Mouse (Mus musculus): ENCODE measurements around the gene Corin. TPM values are rescaled to one million over a fixed set of nuclear protein-coding genes. Genes with fewer than 3 reads are reported as not detected.
A peak's percentile ranks its signal among the peaks of the same experiment; 100 is the strongest.

The Corin gene
- polyA plus RNA-seq, 1 experiment from 2014 or later: 1.1 TPM

DNA sequence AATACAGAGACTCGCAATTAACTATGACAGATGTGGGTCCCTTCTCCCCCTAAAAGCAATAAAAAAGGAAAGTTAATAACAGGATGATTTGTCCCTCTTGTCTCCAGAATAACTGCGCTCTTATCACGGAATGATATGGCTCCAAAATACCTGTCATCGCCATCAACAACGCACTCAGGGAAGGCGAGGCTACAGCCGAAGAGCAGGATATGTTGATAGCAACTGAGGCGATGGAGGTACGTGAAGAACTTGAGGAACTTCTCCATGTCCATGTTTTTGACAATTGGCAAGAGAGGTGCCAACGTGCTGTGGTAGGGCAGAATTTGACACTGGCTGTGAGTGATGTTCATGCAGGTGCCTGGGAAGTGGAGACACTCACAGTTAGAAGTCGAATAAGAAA, 69.2 kb downstream of the Corin start:
- no peak for ATAC-seq (ENCODE audit: insufficient read depth, low FRiP score, low read depth)
- Histone ChIP-seq H3K4me2 (no peak overlapping the region), H3K9ac (no peak overlapping the region), H3K9me3 (no peaks in the 10 kb centered on the region), H3K27me3 (replicated peaks) (no peaks in the 10 kb centered on the region), H3K36me3 (no peaks in the 10 kb centered on the region), H3K27ac (no peak overlapping the region), H3K4me1 (no peaks in the 10 kb centered on the region), H3K4me3 (replicated peaks) (no peak overlapping the region)
- 89% methylated on average over 11 of the region's 11 CpGs for WGBS

DNA sequence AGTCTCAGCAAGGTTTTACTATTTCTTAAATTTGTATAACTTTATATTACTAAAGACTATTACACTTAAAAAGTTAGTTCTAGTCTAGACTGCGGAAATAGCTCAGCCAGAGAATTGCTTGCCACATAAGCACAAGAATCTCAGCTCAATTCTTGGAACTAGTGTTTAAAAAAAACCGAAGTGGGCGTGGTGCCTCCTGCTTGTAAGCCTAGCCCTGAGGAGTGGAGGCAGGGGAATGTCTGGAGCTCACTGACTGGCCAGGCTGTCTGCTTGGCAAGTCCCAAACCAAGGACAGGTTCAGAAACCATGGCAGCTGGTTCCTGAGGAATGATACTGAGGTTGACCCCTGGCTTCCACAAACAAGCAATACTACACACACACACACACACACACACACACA, 72.4 kb downstream of the Corin start:
- no peak overlapping the region for H3K9ac ChIP-seq
- no peak overlapping the region for H3K4me2 ChIP-seq
- no peak overlapping the region for H3K27ac ChIP-seq
- 62% methylated on average over 3 of the region's 3 CpGs for WGBS
- ATAC-seq (ENCODE audit: insufficient read depth, low FRiP score, low read depth): no peak
- H3K27me3 ChIP-seq (replicated peaks): no peaks in the 10 kb centered on the region
- H3K4me1 ChIP-seq: no peaks in the 10 kb centered on the region
- no peaks in the 10 kb centered on the region for H3K9me3 ChIP-seq
- no peaks in the 10 kb centered on the region for H3K36me3 ChIP-seq
- H3K4me3 ChIP-seq (replicated peaks): no peak overlapping the region

DNA sequence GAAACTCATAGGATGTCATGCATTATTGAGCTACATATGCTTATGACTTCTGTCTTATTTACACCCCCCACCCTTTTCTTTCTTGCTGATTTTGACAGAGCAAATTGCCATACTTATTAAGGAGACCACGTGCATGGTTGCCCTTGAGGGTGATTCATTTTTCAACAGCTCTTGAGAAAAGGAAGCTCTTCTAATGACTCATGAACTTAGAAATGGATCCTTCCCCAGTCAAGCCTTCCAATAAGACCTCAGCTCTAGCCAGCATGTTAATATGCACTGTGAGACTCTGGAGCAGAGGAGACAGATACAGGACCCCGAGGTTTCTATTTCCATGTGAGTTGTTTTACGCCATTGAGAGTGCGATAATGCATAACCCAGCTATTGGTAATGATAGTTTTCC, 76.7 kb downstream of the Corin start:
- H3K4me1 ChIP-seq: no peaks in the 10 kb centered on the region
- H3K4me3 ChIP-seq (replicated peaks): no peak overlapping the region
- 87% methylated on average over 4 of the region's 4 CpGs for WGBS
- no peaks in the 10 kb centered on the region for H3K27me3 ChIP-seq (replicated peaks)
- H3K36me3 ChIP-seq: no peaks in the 10 kb centered on the region
- H3K9ac ChIP-seq: no peak overlapping the region
- H3K27ac ChIP-seq: no peak overlapping the region
- H3K9me3 ChIP-seq: no peaks in the 10 kb centered on the region
- ATAC-seq (ENCODE audit: insufficient read depth, low FRiP score, low read depth): no peak
- H3K4me2 ChIP-seq: no peak overlapping the region

DNA sequence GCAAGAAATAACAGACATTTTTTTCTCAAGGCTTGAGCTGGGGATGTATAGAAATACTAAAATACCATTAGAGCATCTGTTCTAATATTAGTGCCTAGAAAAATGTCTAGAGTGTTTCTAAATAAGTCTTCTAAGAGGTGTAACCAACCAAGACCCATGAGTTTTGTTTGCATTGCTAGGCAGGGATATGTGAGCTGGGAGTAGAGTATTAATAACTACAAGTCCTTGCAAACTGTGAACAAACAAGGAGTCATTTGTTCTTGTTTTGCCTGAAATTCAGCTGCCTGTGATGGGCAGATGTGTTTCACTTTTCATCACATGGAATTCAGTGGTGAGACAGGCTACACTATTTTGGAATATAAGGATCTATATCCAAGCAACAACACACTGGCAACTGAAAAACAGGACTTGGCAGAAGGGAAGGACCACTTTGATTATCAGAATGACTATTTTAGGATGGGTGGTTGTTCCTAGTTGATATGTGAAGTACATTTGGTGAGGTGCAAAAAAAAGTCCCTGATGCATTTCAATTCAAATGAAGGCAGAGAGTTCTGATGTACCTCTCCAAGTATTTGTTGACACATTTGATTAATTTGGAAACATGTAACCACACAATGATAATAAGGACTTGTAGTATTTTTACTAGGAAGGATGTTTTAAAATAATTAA, 78.8 kb downstream of the Corin start:
- ATAC-seq (ENCODE audit: insufficient read depth, low FRiP score, low read depth): no peak
- no peak overlapping the region for H3K9ac ChIP-seq

DNA sequence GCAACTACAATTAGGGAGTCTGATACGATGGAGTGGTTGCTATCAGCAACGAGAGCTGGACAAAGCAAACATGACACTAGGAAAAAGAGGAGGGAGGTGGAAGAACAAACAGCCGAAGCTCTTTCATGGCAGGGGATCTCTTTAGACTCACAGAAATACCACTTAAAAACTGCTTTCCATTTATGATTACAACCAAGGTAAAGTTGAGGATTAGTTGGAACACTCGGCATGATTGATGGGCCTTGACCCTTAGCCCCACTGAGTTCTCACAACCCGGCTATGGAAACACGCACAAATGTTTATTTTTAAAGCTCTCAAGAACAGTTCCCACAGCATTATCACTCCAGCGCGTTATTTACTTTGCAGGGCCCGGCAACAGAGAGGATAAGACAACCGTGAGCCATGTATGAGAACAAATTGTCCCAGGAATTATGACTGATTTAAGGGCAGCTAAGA, 92.4 kb downstream of the Corin start:
- 17% methylated on average over 10 of the region's 10 CpGs for WGBS
- no peaks in the 10 kb centered on the region for H3K4me1 ChIP-seq
- peak; percentile 92 for ATAC-seq (ENCODE audit: insufficient read depth, low FRiP score, low read depth)
- peak overlapping the region; percentile 4; the same call in 1 of the 2 replicates for H3K4me2 ChIP-seq
- H3K27me3 ChIP-seq (replicated peaks): no peaks in the 10 kb centered on the region
- H3K9me3 ChIP-seq: no peaks in the 10 kb centered on the region
- no peak overlapping the region for H3K9ac ChIP-seq
- H3K4me3 ChIP-seq (replicated peaks): no peak overlapping the region
- no peak overlapping the region; the same call in 1 of the 2 replicates for H3K27ac ChIP-seq
- no peaks in the 10 kb centered on the region for H3K36me3 ChIP-seq

More for the DNA sequence above, 78.8 kb downstream of the Corin start:
- H3K4me2 ChIP-seq: no peak overlapping the region
- no peaks in the 10 kb centered on the region for H3K36me3 ChIP-seq
- no peak overlapping the region for H3K27ac ChIP-seq
- no peaks in the 10 kb centered on the region for H3K4me1 ChIP-seq
- no peaks in the 10 kb centered on the region for H3K9me3 ChIP-seq
- H3K4me3 ChIP-seq (replicated peaks): no peak overlapping the region
- H3K27me3 ChIP-seq (replicated peaks): no peaks in the 10 kb centered on the region

DNA sequence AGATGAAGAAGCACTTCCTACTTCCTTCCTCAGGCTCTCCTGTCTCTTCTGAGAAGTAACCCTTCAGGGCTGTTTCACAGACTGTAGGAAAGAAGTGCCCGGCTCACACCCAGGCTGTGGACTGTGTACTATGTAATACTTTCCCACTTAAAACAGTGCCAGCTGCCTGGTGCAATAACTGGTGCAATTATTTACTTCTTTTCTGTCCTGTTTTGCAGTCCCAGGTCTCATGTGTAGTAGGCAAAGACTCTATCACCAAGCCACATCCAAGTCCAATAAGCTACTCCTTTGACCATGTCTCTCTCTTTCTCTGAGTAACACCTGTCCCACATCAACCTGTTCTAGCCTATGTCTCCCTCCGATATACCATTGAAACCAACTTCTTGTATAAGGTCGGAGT, 93.4 kb downstream of the Corin start:
- Histone ChIP-seq H3K27me3 (replicated peaks) (no peaks in the 10 kb centered on the region), H3K9ac (no peak overlapping the region), H3K36me3 (no peaks in the 10 kb centered on the region), H3K4me3 (replicated peaks) (no peak overlapping the region), H3K4me1 (no peaks in the 10 kb centered on the region), H3K4me2 (no peak overlapping the region), H3K9me3 (no peaks in the 10 kb centered on the region), H3K27ac (no peak overlapping the region)
- no peak for ATAC-seq (ENCODE audit: insufficient read depth, low FRiP score, low read depth)
- 74% methylated on average over 3 of the region's 3 CpGs for WGBS

DNA sequence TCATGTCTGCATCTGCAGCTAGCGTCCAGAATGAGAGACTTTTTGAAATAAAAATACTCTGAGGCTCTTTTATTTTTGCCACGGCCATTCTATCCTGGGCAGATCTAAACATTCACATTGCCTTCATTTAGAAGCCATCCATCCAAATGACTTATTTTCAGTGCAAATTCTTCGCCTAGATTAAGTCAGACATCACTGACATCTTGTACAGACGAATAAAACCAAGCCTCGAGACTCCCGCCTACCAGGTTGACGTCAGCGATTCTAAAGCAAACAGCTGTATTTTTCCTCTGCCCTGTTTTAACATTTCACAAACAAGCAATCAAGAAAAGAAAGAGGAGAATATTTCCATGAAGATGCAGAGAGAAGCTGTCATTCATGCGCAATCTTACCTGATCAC, 100.9 kb downstream of the Corin start:
- Histone ChIP-seq H3K4me2 (no peak overlapping the region), H3K36me3 (no peaks in the 10 kb centered on the region), H3K9me3 (no peaks in the 10 kb centered on the region), H3K9ac (no peak overlapping the region), H3K4me1 (no peaks in the 10 kb centered on the region), H3K4me3 (replicated peaks) (no peak overlapping the region), H3K27me3 (replicated peaks) (no peaks in the 10 kb centered on the region), H3K27ac (no peak overlapping the region)
- no peak for ATAC-seq (ENCODE audit: insufficient read depth, low FRiP score, low read depth)
- 58% methylated on average over 9 of the region's 9 CpGs for WGBS

DNA sequence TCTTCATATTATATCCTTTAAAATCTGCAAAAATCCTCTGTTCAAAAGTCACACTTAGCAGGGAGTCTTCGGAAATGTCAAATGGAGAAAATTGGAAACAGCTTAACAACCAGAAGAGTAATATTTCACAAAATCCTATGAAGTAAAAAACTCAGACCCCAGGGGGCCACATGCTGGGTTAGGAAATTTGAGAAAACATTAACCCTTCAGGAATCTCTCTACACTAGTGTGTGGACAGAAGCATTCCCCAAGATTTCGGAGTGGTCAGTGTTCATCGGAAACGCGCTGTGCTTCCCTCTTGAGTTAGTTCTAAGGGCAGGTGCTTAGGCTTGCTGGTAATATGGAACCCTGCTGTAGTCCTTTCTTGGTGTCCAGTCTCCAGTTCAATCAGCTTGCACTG, 101.4 kb downstream of the Corin start:
- Histone ChIP-seq H3K9ac (no peak overlapping the region), H3K4me2 (no peak overlapping the region), H3K4me3 (replicated peaks) (no peak overlapping the region), H3K27me3 (replicated peaks) (no peaks in the 10 kb centered on the region), H3K9me3 (no peaks in the 10 kb centered on the region), H3K4me1 (no peaks in the 10 kb centered on the region), H3K36me3 (no peaks in the 10 kb centered on the region), H3K27ac (no peak overlapping the region)
- 78% methylated on average over 5 of the region's 5 CpGs for WGBS
- ATAC-seq (ENCODE audit: insufficient read depth, low FRiP score, low read depth): no peak

DNA sequence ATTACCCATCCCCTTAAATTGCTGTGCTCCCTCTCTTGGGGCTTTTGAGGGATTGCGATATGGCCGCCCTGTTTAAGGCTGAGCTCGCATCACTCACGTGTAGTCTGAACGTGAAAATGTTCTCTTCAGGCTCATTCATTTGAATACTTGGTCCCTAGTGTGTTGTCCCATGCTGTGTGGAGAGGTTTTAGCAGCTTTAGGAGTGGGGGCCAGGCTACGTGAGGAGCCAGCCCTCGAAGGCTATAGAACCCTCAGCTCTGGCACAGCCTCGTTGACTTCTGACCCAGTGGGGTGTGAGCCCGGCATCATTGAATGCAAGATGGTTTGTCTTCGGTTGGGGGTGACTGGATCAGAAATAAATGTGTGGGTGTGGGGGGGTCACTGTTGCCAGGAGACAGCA, 102.5 kb downstream of the Corin start:
- H3K36me3 ChIP-seq: no peaks in the 10 kb centered on the region
- H3K4me2 ChIP-seq: no peak overlapping the region
- H3K27ac ChIP-seq: no peak overlapping the region
- no peaks in the 10 kb centered on the region for H3K4me1 ChIP-seq
- no peak overlapping the region for H3K9ac ChIP-seq
- H3K27me3 ChIP-seq (replicated peaks): no peaks in the 10 kb centered on the region
- H3K4me3 ChIP-seq (replicated peaks): no peak overlapping the region
- 71% methylated on average over 10 of the region's 10 CpGs for WGBS
- H3K9me3 ChIP-seq: no peaks in the 10 kb centered on the region
- ATAC-seq (ENCODE audit: insufficient read depth, low FRiP score, low read depth): no peak

DNA sequence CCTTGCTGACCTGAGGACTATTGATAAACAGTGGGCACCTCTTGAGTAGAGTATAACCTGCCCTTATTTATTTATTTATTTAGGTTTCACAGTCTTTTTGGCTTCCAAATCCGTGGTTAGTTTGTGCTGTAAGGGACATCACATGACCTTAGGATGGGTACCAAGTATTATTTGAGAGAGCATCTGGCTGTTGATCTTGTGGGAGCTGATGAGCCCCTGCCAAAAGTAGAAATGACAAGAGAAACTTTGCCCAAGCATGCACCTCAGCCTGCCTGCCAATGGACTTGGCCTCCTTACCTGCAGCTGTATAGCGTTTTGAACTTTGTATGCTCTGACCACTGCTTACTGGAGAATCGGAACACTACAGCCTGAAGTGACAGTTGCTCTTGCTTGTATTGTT, 103.0 kb downstream of the Corin start:
- Histone ChIP-seq H3K27me3 (replicated peaks) (no peaks in the 10 kb centered on the region), H3K9me3 (no peaks in the 10 kb centered on the region), H3K9ac (no peak overlapping the region), H3K36me3 (no peaks in the 10 kb centered on the region), H3K4me1 (no peaks in the 10 kb centered on the region), H3K27ac (no peak overlapping the region), H3K4me2 (no peak overlapping the region), H3K4me3 (replicated peaks) (no peak overlapping the region)
- 80% methylated on average over 3 of the region's 3 CpGs for WGBS
- no peak for ATAC-seq (ENCODE audit: insufficient read depth, low FRiP score, low read depth)

DNA sequence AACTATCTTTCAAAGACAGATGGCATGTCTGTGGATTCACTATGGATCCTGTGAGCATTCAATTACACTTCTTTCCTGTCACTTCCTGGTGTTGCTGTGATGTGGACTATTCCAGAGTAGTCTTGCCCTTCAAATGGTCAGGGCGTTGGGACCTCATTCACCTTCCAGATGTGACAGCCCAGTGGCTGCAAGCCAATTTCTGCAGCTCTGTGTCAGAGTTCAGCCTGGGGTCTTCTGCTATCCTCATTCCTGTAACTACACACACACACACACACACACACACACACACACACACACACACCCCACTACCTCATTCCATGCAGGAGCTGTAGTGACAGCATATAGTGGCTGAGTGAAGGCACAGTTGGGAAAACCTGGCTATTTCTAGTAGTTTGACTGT, 122.1 kb downstream of the Corin start:
- no peak overlapping the region for H3K4me2 ChIP-seq
- H3K27me3 ChIP-seq (replicated peaks): no peaks in the 10 kb centered on the region
- H3K4me3 ChIP-seq (replicated peaks): no peak overlapping the region
- 45% methylated on average over 1 of the region's 1 CpGs for WGBS
- H3K36me3 ChIP-seq: no peaks in the 10 kb centered on the region
- ATAC-seq (ENCODE audit: insufficient read depth, low FRiP score, low read depth): no peak
- H3K9ac ChIP-seq: no peak overlapping the region
- no peaks in the 10 kb centered on the region for H3K4me1 ChIP-seq
- no peak overlapping the region for H3K27ac ChIP-seq
- H3K9me3 ChIP-seq: no peaks in the 10 kb centered on the region

DNA sequence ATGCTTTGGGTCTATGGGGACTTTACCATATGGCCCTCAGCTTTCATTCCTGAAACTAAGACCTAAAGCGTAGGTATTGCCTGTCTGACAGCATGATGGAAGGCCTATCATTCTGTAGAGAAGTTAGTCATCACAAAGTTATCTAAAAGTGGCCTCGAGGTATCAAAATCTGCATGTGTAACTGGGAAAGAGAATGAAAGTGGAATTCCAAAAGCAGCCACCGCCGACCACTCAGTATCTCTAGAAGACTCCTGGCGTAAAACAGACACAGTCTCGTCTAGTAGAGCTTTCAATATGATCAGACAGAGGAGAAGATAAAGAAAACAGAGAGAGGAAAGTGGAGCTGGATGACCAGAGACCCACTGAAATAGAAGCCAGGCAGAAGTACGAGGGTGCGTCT, 123.7 kb downstream of the Corin start:
- Histone ChIP-seq H3K27ac (no peak overlapping the region), H3K9ac (no peak overlapping the region), H3K36me3 (no peaks in the 10 kb centered on the region), H3K27me3 (replicated peaks) (no peaks in the 10 kb centered on the region), H3K4me2 (no peak overlapping the region), H3K4me3 (replicated peaks) (no peak overlapping the region), H3K4me1 (no peaks in the 10 kb centered on the region), H3K9me3 (no peaks in the 10 kb centered on the region)
- WGBS: 68% methylated on average over 8 of the region's 8 CpGs
- ATAC-seq (ENCODE audit: insufficient read depth, low FRiP score, low read depth): no peak

DNA sequence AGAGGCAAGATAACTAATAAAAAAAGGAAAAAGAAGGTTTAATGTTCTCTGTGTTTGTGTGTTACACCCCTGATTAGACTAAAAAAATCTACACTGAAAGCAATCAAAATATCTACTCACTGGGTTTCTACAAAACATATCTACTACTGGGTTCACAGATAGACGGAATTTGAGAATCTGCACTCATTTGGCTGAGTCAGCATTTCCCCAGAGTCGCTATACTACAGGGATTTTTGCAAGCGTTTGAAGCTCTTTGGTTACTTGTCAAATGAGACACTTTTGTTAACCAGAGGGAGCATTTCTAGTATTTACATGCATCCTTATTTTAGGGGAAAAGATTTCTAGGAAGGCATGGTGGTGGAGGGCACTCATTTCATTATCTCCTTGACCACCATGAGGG, 136.3 kb downstream of the Corin start:
- no peaks in the 10 kb centered on the region for H3K27me3 ChIP-seq (replicated peaks)
- no peaks in the 10 kb centered on the region for H3K9me3 ChIP-seq
- H3K4me3 ChIP-seq (replicated peaks): no peak overlapping the region
- no peak overlapping the region for H3K9ac ChIP-seq
- H3K4me1 ChIP-seq: no peaks in the 10 kb centered on the region
- H3K27ac ChIP-seq: no peak overlapping the region
- H3K36me3 ChIP-seq: no peaks in the 10 kb centered on the region
- H3K4me2 ChIP-seq: no peak overlapping the region
- ATAC-seq (ENCODE audit: insufficient read depth, low FRiP score, low read depth): no peak
- WGBS: 88% methylated on average over 3 of the region's 3 CpGs
